Mouse (Mus musculus): ENCODE data around the gene Adcyap1r1. TPM values are rescaled to one million over a fixed set of nuclear protein-coding genes. Genes with fewer than 3 reads are reported as not detected.

Adcyap1r1 gene
- polyA plus RNA-seq, 1 experiment from 2014 or later, result 2.5 TPM

GRCm38 (mm10) chr6:55487726-55488125, 35.9 kb downstream of the Adcyap1r1 start:
- no peak overlapping the region for H3K27ac ChIP-seq (replicated peaks; ENCODE audit: low read depth, low read length)
- H3K4me2 ChIP-seq (ENCODE audit: low read depth, low read length), result no peak overlapping the region
- H3K27me3 ChIP-seq (ENCODE audit: control insufficient read depth, insufficient read depth, low read length), result no peaks in the 10 kb centered on the region
- DNase-seq (ENCODE audit: low spot score), result no peak
- WGBS, result 60% methylated on average over 6 of the region's 6 CpGs
- H3K4me3 ChIP-seq (ENCODE audit: low read depth, low read length), result no peak overlapping the region
- 0 out of 2 replicates have a peak, but pooled peaks have one; percentile 19 for ATAC-seq (replicated peaks; ENCODE audit: insufficient number of reproducible peaks, low FRiP score, low TSS enrichment, low read depth)
- no peaks in the 10 kb centered on the region for H3K4me1 ChIP-seq (ENCODE audit: control insufficient read depth, insufficient read depth, low read length)
- H3K36me3 ChIP-seq (replicated peaks; ENCODE audit: control insufficient read depth, insufficient read depth, low read depth, low read length), result no peaks in the 10 kb centered on the region
- H3K9me3 ChIP-seq (replicated peaks; ENCODE audit: control insufficient read depth, low read length), result no peaks in the 10 kb centered on the region
- no peak overlapping the region for H3K9ac ChIP-seq (replicated peaks; ENCODE audit: low read length)

- Histone ChIP-seq H3K4me1 (ENCODE audit: control insufficient read depth, insufficient read depth, low read length) (no peaks in the 10 kb centered on the region), H3K9ac (replicated peaks; ENCODE audit: low read length) (no peak overlapping the region), H3K4me2 (ENCODE audit: low read depth, low read length) (no peak overlapping the region), H3K4me3 (ENCODE audit: low read depth, low read length) (no peak overlapping the region), H3K9me3 (replicated peaks; ENCODE audit: control insufficient read depth, low read length) (no peaks in the 10 kb centered on the region), H3K27ac (replicated peaks; ENCODE audit: low read depth, low read length) (no peak overlapping the region), H3K36me3 (replicated peaks; ENCODE audit: control insufficient read depth, insufficient read depth, low read depth, low read length) (no peaks in the 10 kb centered on the region), H3K27me3 (ENCODE audit: control insufficient read depth, insufficient read depth, low read length) (no peaks in the 10 kb centered on the region)
- 96% methylated on average over 4 of the region's 4 CpGs for WGBS
- ATAC-seq (replicated peaks; ENCODE audit: insufficient number of reproducible peaks, low FRiP score, low TSS enrichment, low read depth), result no peak
- no peak for DNase-seq (ENCODE audit: low spot score)
Observed at GRCm38 (mm10) chr6:55496201-55496600, 44.4 kb downstream of the Adcyap1r1 start.

- Histone ChIP-seq H3K9ac (replicated peaks; ENCODE audit: low read length) (no peak overlapping the region), H3K4me3 (ENCODE audit: low read depth, low read length) (no peak overlapping the region), H3K27me3 (ENCODE audit: control insufficient read depth, insufficient read depth, low read length) (no peaks in the 10 kb centered on the region), H3K9me3 (replicated peaks; ENCODE audit: control insufficient read depth, low read length) (no peaks in the 10 kb centered on the region), H3K4me1 (ENCODE audit: control insufficient read depth, insufficient read depth, low read length) (no peaks in the 10 kb centered on the region), H3K36me3 (replicated peaks; ENCODE audit: control insufficient read depth, insufficient read depth, low read depth, low read length) (no peaks in the 10 kb centered on the region), H3K27ac (replicated peaks; ENCODE audit: low read depth, low read length) (no peak overlapping the region), H3K4me2 (ENCODE audit: low read depth, low read length) (no peak overlapping the region)
- DNase-seq (ENCODE audit: low spot score) (no peak), ATAC-seq (replicated peaks; ENCODE audit: insufficient number of reproducible peaks, low FRiP score, low TSS enrichment, low read depth) (no peak)
Observed at GRCm38 (mm10) chr6:55498753-55499152, 47.0 kb downstream of the Adcyap1r1 start.

- Histone ChIP-seq H3K4me3 (ENCODE audit: low read depth, low read length) (no peak overlapping the region), H3K27ac (replicated peaks; ENCODE audit: low read depth, low read length) (no peak overlapping the region), H3K9me3 (replicated peaks; ENCODE audit: control insufficient read depth, low read length) (no peaks in the 10 kb centered on the region), H3K36me3 (replicated peaks; ENCODE audit: control insufficient read depth, insufficient read depth, low read depth, low read length) (no peaks in the 10 kb centered on the region), H3K9ac (replicated peaks; ENCODE audit: low read length) (no peak overlapping the region), H3K4me1 (ENCODE audit: control insufficient read depth, insufficient read depth, low read length) (no peaks in the 10 kb centered on the region), H3K27me3 (ENCODE audit: control insufficient read depth, insufficient read depth, low read length) (no peaks in the 10 kb centered on the region), H3K4me2 (ENCODE audit: low read depth, low read length) (no peak overlapping the region)
- peak; percentile 15 for DNase-seq (ENCODE audit: low spot score)
- WGBS, result 73% methylated on average over 6 of the region's 6 CpGs
- ATAC-seq (replicated peaks; ENCODE audit: insufficient number of reproducible peaks, low FRiP score, low TSS enrichment, low read depth), result 0 out of 2 replicates have a peak, but pooled peaks have one; percentile 36
Observed at GRCm38 (mm10) chr6:55501061-55501460, 49.3 kb downstream of the Adcyap1r1 start.

- H3K4me2 ChIP-seq (ENCODE audit: low read depth, low read length), result no peak overlapping the region
- ATAC-seq (replicated peaks; ENCODE audit: insufficient number of reproducible peaks, low FRiP score, low TSS enrichment, low read depth), result no peak
Observed at GRCm38 (mm10) chr6:55502309-55502708, 50.5 kb downstream of the Adcyap1r1 start.

GRCm38 (mm10) chr6:55504797-55505488, 53.2 kb downstream of the Adcyap1r1 start:
- no peak overlapping the region for H3K4me3 ChIP-seq (ENCODE audit: low read depth, low read length)
- H3K4me2 ChIP-seq (ENCODE audit: low read depth, low read length), result no peak overlapping the region
- H3K9ac ChIP-seq (replicated peaks; ENCODE audit: low read length), result no peak overlapping the region
- H3K27me3 ChIP-seq (ENCODE audit: control insufficient read depth, insufficient read depth, low read length), result no peaks in the 10 kb centered on the region
- no peaks in the 10 kb centered on the region for H3K36me3 ChIP-seq (replicated peaks; ENCODE audit: control insufficient read depth, insufficient read depth, low read depth, low read length)
- no peak overlapping the region for H3K27ac ChIP-seq (replicated peaks; ENCODE audit: low read depth, low read length)
- WGBS, result 89% methylated on average over 2 of the region's 2 CpGs
- no peaks in the 10 kb centered on the region for H3K9me3 ChIP-seq (replicated peaks; ENCODE audit: control insufficient read depth, low read length)
- no peaks in the 10 kb centered on the region for H3K4me1 ChIP-seq (ENCODE audit: control insufficient read depth, insufficient read depth, low read length)
- no peak; the same call in 1 of the 2 replicates for ATAC-seq (replicated peaks; ENCODE audit: insufficient number of reproducible peaks, low FRiP score, low TSS enrichment, low read depth)
- DNase-seq (ENCODE audit: low spot score), result peak; percentile 79

More at GRCm38 (mm10) chr6:55502309-55502708, 50.5 kb downstream of the Adcyap1r1 start:
- H3K9ac ChIP-seq (replicated peaks; ENCODE audit: low read length), result no peak overlapping the region
- H3K4me3 ChIP-seq (ENCODE audit: low read depth, low read length), result no peak overlapping the region
- no peak for DNase-seq (ENCODE audit: low spot score)
- H3K36me3 ChIP-seq (replicated peaks; ENCODE audit: control insufficient read depth, insufficient read depth, low read depth, low read length), result no peaks in the 10 kb centered on the region
- no peaks in the 10 kb centered on the region for H3K9me3 ChIP-seq (replicated peaks; ENCODE audit: control insufficient read depth, low read length)
- WGBS, result 93% methylated on average over 7 of the region's 7 CpGs
- H3K27me3 ChIP-seq (ENCODE audit: control insufficient read depth, insufficient read depth, low read length), result no peaks in the 10 kb centered on the region
- H3K4me1 ChIP-seq (ENCODE audit: control insufficient read depth, insufficient read depth, low read length), result no peaks in the 10 kb centered on the region
- no peak overlapping the region for H3K27ac ChIP-seq (replicated peaks; ENCODE audit: low read depth, low read length)

GRCm38 (mm10) chr6:55506519-55506918, 54.7 kb downstream of the Adcyap1r1 start:
- Histone ChIP-seq H3K27ac (replicated peaks; ENCODE audit: low read depth, low read length) (no peak overlapping the region), H3K4me3 (ENCODE audit: low read depth, low read length) (no peak overlapping the region), H3K36me3 (replicated peaks; ENCODE audit: control insufficient read depth, insufficient read depth, low read depth, low read length) (no peaks in the 10 kb centered on the region), H3K9ac (replicated peaks; ENCODE audit: low read length) (no peak overlapping the region), H3K4me2 (ENCODE audit: low read depth, low read length) (no peak overlapping the region), H3K27me3 (ENCODE audit: control insufficient read depth, insufficient read depth, low read length) (no peaks in the 10 kb centered on the region), H3K4me1 (ENCODE audit: control insufficient read depth, insufficient read depth, low read length) (no peaks in the 10 kb centered on the region), H3K9me3 (replicated peaks; ENCODE audit: control insufficient read depth, low read length) (no peaks in the 10 kb centered on the region)
- ATAC-seq (replicated peaks; ENCODE audit: insufficient number of reproducible peaks, low FRiP score, low TSS enrichment, low read depth) (no peak), DNase-seq (ENCODE audit: low spot score) (peak; percentile 28)
- 72% methylated on average over 4 of the region's 4 CpGs for WGBS

- H3K36me3 ChIP-seq (replicated peaks; ENCODE audit: control insufficient read depth, insufficient read depth, low read depth, low read length), result no peaks in the 10 kb centered on the region
- H3K27me3 ChIP-seq (ENCODE audit: control insufficient read depth, insufficient read depth, low read length), result no peaks in the 10 kb centered on the region
- ATAC-seq (replicated peaks; ENCODE audit: insufficient number of reproducible peaks, low FRiP score, low TSS enrichment, low read depth), result no peak
- H3K4me2 ChIP-seq (ENCODE audit: low read depth, low read length), result no peak overlapping the region
- H3K27ac ChIP-seq (replicated peaks; ENCODE audit: low read depth, low read length), result no peak overlapping the region
- WGBS, result 86% methylated on average over 6 of the region's 6 CpGs
- H3K4me1 ChIP-seq (ENCODE audit: control insufficient read depth, insufficient read depth, low read length), result no peaks in the 10 kb centered on the region
- no peak overlapping the region for H3K4me3 ChIP-seq (ENCODE audit: low read depth, low read length)
- H3K9me3 ChIP-seq (replicated peaks; ENCODE audit: control insufficient read depth, low read length), result no peaks in the 10 kb centered on the region
- DNase-seq (ENCODE audit: low spot score), result no peak
- no peak overlapping the region for H3K9ac ChIP-seq (replicated peaks; ENCODE audit: low read length)
Observed at GRCm38 (mm10) chr6:55509130-55509870, 57.5 kb downstream of the Adcyap1r1 start.

Data from embryonic facial prominence, embryonic 11.5 days (tissue).